Mouse (Mus musculus) brain, embryonic 14.5 days (tissue): ENCODE data around the gene Plxna4.

Experiments
- CTCF ChIP-seq: fragments of 200-500 bp; IDR thresholded peaks from 2 replicates; pipeline ENCODE4 v1.5.1; 2012; ENCODE audit warnings: inconsistent platforms, mild to moderate bottlenecking, moderate library complexity, borderline replicate concordance; ENCODE audit not compliant: insufficient read depth, insufficient read length; ENCODE audit errors: extremely low read depth
- POLR2A ChIP-seq: fragments of 200-500 bp; IDR thresholded peaks from 2 replicates; pipeline ENCODE4 v1.6.1; 2012; ENCODE audit warnings: mild to moderate bottlenecking, inconsistent platforms, borderline replicate concordance; ENCODE audit not compliant: poor library complexity, insufficient read depth, insufficient read length, severe bottlenecking; ENCODE audit errors: extremely low read depth

DNA sequence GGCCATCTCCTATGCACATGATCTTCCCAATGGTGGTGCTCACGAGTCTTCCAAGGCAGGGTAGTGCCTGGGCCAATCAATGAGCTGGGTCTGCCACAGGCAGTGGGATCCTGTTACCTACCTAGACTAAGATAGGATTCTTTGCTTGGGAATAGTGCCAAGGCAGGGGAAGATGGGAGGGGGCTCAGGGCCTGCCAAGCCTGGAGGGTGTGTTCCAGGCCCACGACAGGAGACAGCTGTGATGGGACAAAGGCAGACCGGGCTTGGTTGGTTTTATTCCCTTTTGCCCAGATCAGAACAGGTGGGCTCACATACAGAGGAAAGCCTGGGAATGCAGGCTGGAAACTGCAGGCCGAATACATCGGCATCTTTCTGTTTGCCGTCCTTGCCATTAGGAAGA is 342.0 kb downstream of the Plxna4 start:
- TF ChIP-seq CTCF (no peak), POLR2A (no peak)
